Mouse (Mus musculus) lung, embryonic 16.5 days (tissue): ENCODE measurements at regions not wholly inside any gene's neighbourhood (a gene's known extent, or its start where the extent isn't known, plus 50 kb on each side); places are given as distances from the start of the nearest gene placed in this dataset.

Experiments used
- ATAC-seq: fragments of 200-750 bp; cut with Nextera tagmentation; 2 replicates; pipeline ENCODE4 v1.8.0; 2017; ENCODE audit warnings: low read depth, mild to moderate bottlenecking, moderate library complexity
- H3K27ac ChIP-seq: fragments of 300-500 bp; sonication (generic); 2 replicates; pipeline ENCODE4 v1.5.1; 2014; ENCODE audit warnings: mild to moderate bottlenecking, control low read depth, low read length
- H3K27me3 ChIP-seq: fragments of 300-500 bp; sonication (generic); 2 replicates; pipeline ENCODE4 v1.6.1; 2014; ENCODE audit warnings: low read depth, low read length, mixed read lengths; ENCODE audit not compliant: control insufficient read depth, insufficient read depth
- H3K36me3 ChIP-seq: fragments of 300-500 bp; sonication (generic); 2 replicates; pipeline ENCODE4 v1.6.1; 2014; ENCODE audit warnings: low read length; ENCODE audit not compliant: control insufficient read depth, insufficient read depth
- H3K4me1 ChIP-seq: fragments of 300-500 bp; sonication (generic); replicated peaks from 2 replicates; pipeline ENCODE4 v1.6.1; 2014; ENCODE audit warnings: low read length, mixed read lengths; ENCODE audit not compliant: control insufficient read depth, insufficient read depth
- H3K4me2 ChIP-seq: fragments of 300-500 bp; sonication (generic); 2 replicates; pipeline ENCODE4 v1.6.1; 2014; ENCODE audit warnings: low read depth, low read length, control low read depth
- H3K4me3 ChIP-seq: fragments of 300-500 bp; sonication (generic); 2 replicates; pipeline ENCODE4 v1.5.1; 2014; ENCODE audit warnings: mild to moderate bottlenecking, low read length, control low read depth
- H3K9ac ChIP-seq: fragments of 300-500 bp; sonication (generic); 2 replicates; pipeline ENCODE4 v1.6.1; 2014; ENCODE audit warnings: low read length, control low read depth
- H3K9me3 ChIP-seq: fragments of 300-500 bp; sonication (generic); 2 replicates; pipeline ENCODE4 v1.6.1; 2016; ENCODE audit warnings: low read length; ENCODE audit not compliant: control insufficient read depth
- WGBS: fragments of 180-500 bp; shearing (Covaris S2); extraction: QIAGEN DNeasy Blood & Tissue Kit; methylation state at CpG from one replicate; pipeline ENCODE4 v1.1.7; 2014; 5-methylcytosine and 5-hydroxymethylcytosine counted together

- H3K9ac ChIP-seq = no peak overlapping the region
- no peak overlapping the region for H3K4me3 ChIP-seq
- no peaks in the 10 kb centered on the region for H3K4me1 ChIP-seq
- H3K27me3 ChIP-seq = no peaks in the 10 kb centered on the region
- no peak overlapping the region for H3K4me2 ChIP-seq
- no peaks in the 10 kb centered on the region for H3K36me3 ChIP-seq
- no peak overlapping the region for H3K27ac ChIP-seq
- no peak for ATAC-seq
- 36% methylated on average over 12 of the region's 12 CpGs for WGBS
- H3K9me3 ChIP-seq = no peaks in the 10 kb centered on the region
Measured at GRCm38 (mm10) chr2:57832565-57833355, 164.9 kb upstream of the Galnt5 start.

DNA sequence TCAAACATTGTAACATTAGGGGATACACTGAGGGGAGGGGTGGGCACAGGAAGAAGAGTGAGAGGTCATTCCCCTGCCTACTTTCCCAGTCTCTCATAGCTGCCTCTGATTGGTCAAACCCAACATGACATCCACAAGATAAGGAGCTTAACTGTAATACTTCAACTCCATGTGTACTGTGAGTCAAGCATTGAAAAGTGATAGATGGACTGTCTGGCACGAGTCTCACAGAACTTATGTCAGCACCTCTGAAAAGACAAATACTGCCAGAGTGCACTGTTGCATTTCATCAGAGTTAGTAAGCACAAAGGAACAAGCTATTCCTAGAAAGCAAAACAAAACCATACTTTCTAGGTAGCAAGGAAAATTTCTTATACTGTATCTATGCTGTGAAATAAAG, 152.5 kb upstream of the Galnt5 start:
- no peaks in the 10 kb centered on the region for H3K27me3 ChIP-seq
- H3K4me2 ChIP-seq = no peak overlapping the region
- H3K27ac ChIP-seq = no peak overlapping the region
- no peak overlapping the region for H3K4me3 ChIP-seq
- no peaks in the 10 kb centered on the region for H3K36me3 ChIP-seq
- no peaks in the 10 kb centered on the region for H3K9me3 ChIP-seq
- 15% methylated on average over 1 of the region's 1 CpGs for WGBS
- no peaks in the 10 kb centered on the region for H3K4me1 ChIP-seq
- H3K9ac ChIP-seq = no peak overlapping the region
- ATAC-seq = no peak

DNA sequence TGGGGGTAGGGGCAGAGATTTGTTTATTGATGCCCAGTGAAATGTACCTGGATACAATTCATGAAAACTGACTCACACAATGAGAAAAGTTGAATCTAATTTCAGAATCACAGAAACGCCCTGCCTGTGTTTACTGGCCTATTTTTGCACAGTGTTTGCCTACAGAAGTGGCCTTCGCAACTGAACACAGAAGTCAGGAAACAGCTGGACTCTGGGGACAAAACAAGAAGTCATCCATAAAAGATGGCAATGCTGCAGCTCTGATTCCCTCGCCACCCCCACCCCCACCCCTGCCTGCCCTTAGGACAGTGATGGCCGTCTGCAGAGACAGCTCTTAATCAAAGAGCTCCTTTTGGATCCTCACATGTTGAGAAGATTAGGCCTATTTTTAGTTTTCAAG, 150.0 kb upstream of the Galnt5 start:
- Histone ChIP-seq H3K4me1 (no peaks in the 10 kb centered on the region), H3K27ac (no peak overlapping the region), H3K4me3 (no peak overlapping the region), H3K9ac (no peak overlapping the region), H3K36me3 (no peaks in the 10 kb centered on the region), H3K4me2 (no peak overlapping the region), H3K27me3 (no peaks in the 10 kb centered on the region), H3K9me3 (no peaks in the 10 kb centered on the region)
- WGBS = 42% methylated on average over 4 of the region's 4 CpGs
- ATAC-seq = peak; percentile 43; the same call in 1 of the 2 replicates

GRCm38 (mm10) chr2:57849338-57850057, 148.2 kb upstream of the Galnt5 start:
- Histone ChIP-seq H3K9ac (no peak overlapping the region), H3K4me1 (no peaks in the 10 kb centered on the region), H3K4me2 (no peak overlapping the region), H3K36me3 (no peaks in the 10 kb centered on the region), H3K27ac (no peak overlapping the region), H3K9me3 (no peaks in the 10 kb centered on the region), H3K4me3 (no peak overlapping the region), H3K27me3 (no peaks in the 10 kb centered on the region)
- WGBS = 76% methylated on average over 4 of the region's 4 CpGs
- ATAC-seq = no peak

GRCm38 (mm10) chr2:57850058-57850400, 147.7 kb upstream of the Galnt5 start:
- no peak overlapping the region for H3K9ac ChIP-seq
- ATAC-seq = no peak
- H3K4me2 ChIP-seq = no peak overlapping the region
- no peak overlapping the region for H3K4me3 ChIP-seq
- H3K4me1 ChIP-seq = no peaks in the 10 kb centered on the region
- H3K36me3 ChIP-seq = no peaks in the 10 kb centered on the region
- no peak overlapping the region for H3K27ac ChIP-seq
- no peaks in the 10 kb centered on the region for H3K27me3 ChIP-seq
- 92% methylated on average over 5 of the region's 5 CpGs for WGBS
- no peaks in the 10 kb centered on the region for H3K9me3 ChIP-seq

- Histone ChIP-seq H3K36me3 (no peaks in the 10 kb centered on the region), H3K4me1 (no peaks in the 10 kb centered on the region), H3K4me2 (no peak overlapping the region; the same call in 1 of the 2 replicates), H3K27me3 (no peaks in the 10 kb centered on the region), H3K27ac (no peak overlapping the region), H3K9me3 (no peaks in the 10 kb centered on the region), H3K9ac (no peak overlapping the region), H3K4me3 (no peak overlapping the region)
- ATAC-seq = peak; percentile 70; the same call in 1 of the 2 replicates
- 49% methylated on average over 14 of the region's 14 CpGs for WGBS
Measured at GRCm38 (mm10) chr2:57856524-57857107, 141.1 kb upstream of the Galnt5 start.

DNA sequence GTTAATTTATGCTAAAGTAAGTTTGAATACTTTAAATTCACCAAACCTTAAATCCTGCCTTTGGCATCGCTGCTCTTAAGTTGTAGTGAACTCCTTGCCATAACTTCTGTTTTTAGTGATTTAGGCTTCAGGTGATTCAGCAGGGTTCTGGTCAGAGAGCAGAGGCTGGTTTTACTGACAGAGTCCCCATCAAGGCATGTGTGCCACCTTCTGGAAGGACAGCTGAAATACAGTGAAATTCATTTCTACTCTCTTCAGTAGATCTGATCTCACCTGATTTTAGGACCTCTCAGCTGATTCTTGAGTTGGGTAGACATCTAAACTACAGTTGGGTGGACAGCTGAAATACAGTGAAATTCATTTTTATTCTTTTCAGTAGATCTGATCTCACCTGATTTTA, 132.4 kb upstream of the Galnt5 start:
- 63% methylated on average over 1 of the region's 1 CpGs for WGBS
- H3K4me1 ChIP-seq = no peaks in the 10 kb centered on the region
- H3K4me2 ChIP-seq = no peak overlapping the region
- no peaks in the 10 kb centered on the region for H3K36me3 ChIP-seq
- no peak for ATAC-seq
- no peak overlapping the region for H3K9ac ChIP-seq
- no peaks in the 10 kb centered on the region for H3K27me3 ChIP-seq
- no peaks in the 10 kb centered on the region for H3K9me3 ChIP-seq
- no peak overlapping the region for H3K4me3 ChIP-seq
- no peak overlapping the region for H3K27ac ChIP-seq

GRCm38 (mm10) chr2:57868046-57868445, 129.6 kb upstream of the Galnt5 start:
- 63% methylated on average over 2 of the region's 2 CpGs for WGBS
- no peak for ATAC-seq

DNA sequence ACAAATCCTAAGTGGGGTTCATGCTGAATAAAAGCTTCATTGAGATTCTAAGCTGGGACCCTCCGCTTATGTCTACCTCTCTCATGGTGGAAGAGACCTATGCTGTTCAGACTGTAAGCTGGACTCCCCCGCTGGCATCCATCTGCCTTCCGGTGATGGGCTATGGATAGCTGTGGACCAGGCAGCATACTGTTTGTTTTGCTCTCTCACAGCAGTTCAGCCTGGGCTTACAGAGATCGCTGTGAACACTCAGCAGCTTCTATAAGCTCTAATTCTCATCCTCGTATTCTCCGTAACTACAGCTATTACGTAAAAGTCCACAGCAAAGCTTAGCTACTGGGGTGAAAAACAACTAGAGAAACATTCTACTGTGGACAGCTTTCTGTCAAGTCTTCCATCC, 97.5 kb upstream of the Galnt5 start:
- H3K4me2 ChIP-seq = no peak overlapping the region
- ATAC-seq = no peak

More at GRCm38 (mm10) chr2:57868046-57868445, 129.6 kb upstream of the Galnt5 start:
- Histone ChIP-seq H3K4me3 (no peak overlapping the region), H3K4me2 (no peak overlapping the region), H3K9ac (no peak overlapping the region), H3K9me3 (no peaks in the 10 kb centered on the region), H3K36me3 (no peaks in the 10 kb centered on the region), H3K27me3 (no peaks in the 10 kb centered on the region), H3K27ac (no peak overlapping the region), H3K4me1 (no peaks in the 10 kb centered on the region)

More for the DNA sequence above, 97.5 kb upstream of the Galnt5 start:
- H3K36me3 ChIP-seq = no peaks in the 10 kb centered on the region
- no peaks in the 10 kb centered on the region for H3K9me3 ChIP-seq
- H3K27me3 ChIP-seq = no peaks in the 10 kb centered on the region
- no peak overlapping the region for H3K27ac ChIP-seq
- H3K4me3 ChIP-seq = no peak overlapping the region
- 87% methylated on average over 7 of the region's 7 CpGs for WGBS
- no peak overlapping the region for H3K9ac ChIP-seq
- no peaks in the 10 kb centered on the region for H3K4me1 ChIP-seq
